Mouse (Mus musculus): ENCODE data around the gene Agmat.
"Not testable (repeated sequence)": the region's sequence is repeated elsewhere in the genome, so short reads cannot be mapped to it uniquely, and the experiment has no call there.

Gene Agmat

DNA sequence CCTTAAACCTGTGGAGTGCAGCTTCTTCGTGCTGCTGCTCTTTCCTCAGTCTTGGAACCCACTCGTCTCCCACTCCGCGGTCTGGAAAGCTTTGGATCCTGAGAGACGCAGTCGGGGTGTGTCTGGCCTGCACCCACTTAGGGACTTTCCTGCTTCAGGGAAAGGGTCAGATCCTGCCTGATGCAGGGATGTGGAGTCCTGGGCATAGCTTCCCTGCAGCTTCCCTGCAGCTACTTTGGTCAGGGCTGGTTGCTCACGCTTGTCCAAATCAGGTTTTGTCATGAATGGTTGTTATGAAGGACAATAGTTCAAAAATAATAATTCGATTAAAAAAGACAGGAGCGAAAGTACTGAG, 11.3 kb upstream of the Agmat start:
- no peak for DNase-seq (ENCODE audit: low spot score in 2 of 2)

DNA sequence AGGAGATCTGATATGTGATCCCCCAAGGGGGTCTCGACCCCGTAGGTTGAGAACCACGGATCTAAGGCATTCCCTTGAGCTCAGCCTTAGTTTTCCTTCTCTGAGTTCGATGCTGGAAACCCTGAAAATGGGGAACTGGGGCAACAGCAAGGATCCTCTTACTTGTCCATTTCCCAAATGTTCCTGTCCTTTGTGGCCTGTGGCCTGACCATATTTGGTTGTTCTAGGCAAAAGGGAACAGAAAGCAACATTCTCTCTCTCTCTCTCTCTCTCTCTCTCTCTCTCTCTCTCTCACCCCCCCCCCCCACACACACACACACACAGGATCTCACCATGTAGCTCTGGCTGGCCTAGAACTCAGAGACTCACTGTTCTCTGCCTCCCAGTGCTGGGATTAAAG, 9.6 kb upstream of the Agmat start:
- no peak for DNase-seq (ENCODE audit: low spot score in 2 of 2)

- no peak for DNase-seq (ENCODE audit: low spot score in 2 of 2)
Measured at GRCm38 (mm10) chr4:141738015-141738414, 8.5 kb upstream of the Agmat start.

GRCm38 (mm10) chr4:141741856-141742255, 4.6 kb upstream of the Agmat start:
- no peak for DNase-seq (ENCODE audit: low spot score in 2 of 2)

GRCm38 (mm10) chr4:141742381-141742780, 4.1 kb upstream of the Agmat start:
- DNase-seq (ENCODE audit: low spot score in 2 of 2), result no peak

- DNase-seq (ENCODE audit: low spot score in 2 of 2), result no peak
Measured at GRCm38 (mm10) chr4:141749557-141749956, 3.1 kb downstream of the Agmat start.

- DNase-seq (ENCODE audit: low spot score in 2 of 2), result no peak
Measured at GRCm38 (mm10) chr4:141750826-141751225, 4.4 kb downstream of the Agmat start.

DNA sequence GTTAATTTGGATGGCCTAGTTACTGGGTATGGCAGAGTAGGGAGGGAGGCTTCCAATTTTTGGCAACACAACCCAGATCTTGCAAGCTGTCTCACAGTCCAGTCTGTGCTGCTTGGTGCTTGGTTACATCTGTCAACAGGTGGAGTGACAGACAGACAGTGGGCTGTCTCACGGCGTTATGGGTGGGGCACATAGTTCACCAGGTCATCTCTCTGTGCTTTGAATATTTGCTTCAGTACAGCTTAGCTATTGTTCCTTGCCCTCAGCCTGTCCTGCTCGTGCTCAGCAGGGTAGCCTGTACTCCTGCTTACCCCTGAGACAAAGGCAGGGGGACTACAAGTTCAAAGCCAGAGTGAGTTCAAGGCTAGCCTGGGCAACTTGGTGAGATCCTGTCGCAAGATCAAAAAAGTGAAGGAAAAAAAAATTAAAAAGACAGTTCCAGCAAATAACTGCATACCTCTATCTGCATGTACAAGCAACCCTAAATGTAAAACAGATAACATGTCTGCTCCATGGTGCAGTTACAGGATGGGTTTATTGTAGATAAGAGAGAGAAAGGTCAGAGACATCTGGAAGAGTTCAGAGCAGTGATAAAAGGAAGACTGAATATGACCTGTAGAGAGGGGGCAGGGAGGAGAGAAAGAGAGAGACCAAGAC, 5.1 kb downstream of the Agmat start:
- DNase-seq (ENCODE audit: low spot score in 2 of 2), result peak; percentile 51 to 54

GRCm38 (mm10) chr4:141752076-141752421, 5.6 kb downstream of the Agmat start:
- peak; percentile 59 to 72 for DNase-seq (ENCODE audit: low spot score in 2 of 2)

DNA sequence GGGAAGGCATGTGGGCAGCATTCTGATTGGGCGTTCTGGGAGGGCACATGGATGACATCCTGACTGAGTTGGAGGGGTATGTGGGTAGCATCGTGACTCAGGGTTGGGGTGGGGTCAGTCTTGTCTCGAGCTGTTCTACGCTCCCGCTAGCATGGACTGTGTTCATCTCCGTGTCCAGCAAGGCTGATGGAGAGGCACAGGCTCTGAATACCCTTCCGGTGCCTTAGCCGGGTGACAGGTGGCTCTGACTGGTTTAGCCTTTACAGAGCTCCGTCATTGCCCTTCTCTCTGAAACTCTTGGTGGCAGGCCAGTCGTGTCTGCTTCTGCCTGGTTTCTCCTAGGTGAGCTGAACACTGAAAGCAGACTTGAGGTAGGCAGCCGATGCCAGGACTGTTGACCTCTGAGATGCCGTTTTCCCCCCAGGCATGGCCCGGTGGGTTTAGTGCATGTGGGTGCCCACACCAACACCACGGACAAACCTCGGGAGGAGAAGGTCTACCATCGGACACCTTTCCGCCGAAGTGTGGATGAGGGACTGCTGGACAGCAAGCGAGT, 9.0 kb downstream of the Agmat start:
- DNase-seq (ENCODE audit: low spot score in 2 of 2), result no peak

- DNase-seq (ENCODE audit: low spot score in 2 of 2), result no peak
Measured at GRCm38 (mm10) chr4:141757124-141757523, 10.7 kb downstream of the Agmat start.

DNA sequence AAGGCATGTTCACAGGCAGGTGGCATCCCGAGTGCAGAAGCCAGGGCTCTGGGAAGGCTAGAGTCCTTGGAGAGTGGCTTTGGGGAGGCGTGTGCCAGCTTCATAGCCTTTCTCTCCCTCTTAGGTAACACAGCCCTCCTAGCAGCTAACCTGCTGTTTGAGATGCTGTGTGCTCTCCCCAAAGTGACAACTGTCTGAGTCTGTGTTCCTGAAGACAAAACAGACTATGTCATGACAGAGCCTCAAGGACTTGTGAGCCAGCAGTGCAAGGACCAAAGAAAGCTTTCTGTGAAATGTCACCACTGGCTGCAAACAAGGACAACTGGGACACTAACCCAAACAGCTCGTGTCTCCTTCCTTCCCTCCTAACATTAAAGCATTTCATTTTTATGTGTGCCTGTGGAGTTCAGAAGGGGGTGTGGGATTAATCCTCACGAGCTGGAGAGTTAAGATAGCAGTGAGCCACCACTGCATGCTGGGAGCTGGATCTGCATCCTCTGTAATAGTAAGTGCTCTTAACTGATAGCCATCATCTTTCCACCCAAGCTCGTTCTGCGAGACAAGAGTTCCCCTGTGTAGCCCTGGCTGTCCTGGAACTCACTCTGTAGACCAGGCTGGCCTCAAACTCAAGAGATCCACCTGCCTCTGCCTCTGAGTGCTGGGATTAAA, 12.5 kb downstream of the Agmat start:
- DNase-seq (ENCODE audit: low spot score in 2 of 2), result no peak

GRCm38 (mm10) chr4:141760942-141761341, 14.5 kb downstream of the Agmat start:
- no peak for DNase-seq (ENCODE audit: low spot score in 2 of 2)

GRCm38 (mm10) chr4:141762102-141762598, 15.7 kb downstream of the Agmat start:
- no peak for DNase-seq (ENCODE audit: low spot score in 2 of 2)

GRCm38 (mm10) chr4:141763476-141763875, 17.0 kb downstream of the Agmat start:
- no peak for DNase-seq (ENCODE audit: low spot score in 2 of 2)

DNA sequence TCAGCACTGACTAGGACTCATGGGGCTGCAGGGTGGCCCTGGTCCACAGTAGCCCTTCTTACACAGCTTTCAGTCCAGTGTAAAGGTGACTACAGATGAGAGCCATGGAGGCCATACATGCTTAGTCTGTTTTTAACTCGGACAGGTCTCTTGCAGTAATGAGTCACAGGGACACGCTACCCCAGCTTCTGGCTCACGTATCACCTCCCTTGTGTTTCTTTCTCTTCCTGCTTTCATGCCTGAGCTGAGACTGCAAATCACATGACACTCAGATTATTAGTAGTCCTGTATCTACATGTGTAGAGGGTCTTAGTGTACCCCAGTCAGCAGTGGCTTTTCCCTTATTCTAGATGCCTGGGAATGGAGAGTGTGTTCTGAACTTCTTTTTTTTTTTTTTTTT, 18.5 kb downstream of the Agmat start:
- no peak for DNase-seq (ENCODE audit: low spot score in 2 of 2)

GRCm38 (mm10) chr4:141766316-141766667, 19.8 kb downstream of the Agmat start:
- peak in 1 of 2 experiments; percentile 39 for DNase-seq (ENCODE audit: low spot score in 2 of 2)

DNA sequence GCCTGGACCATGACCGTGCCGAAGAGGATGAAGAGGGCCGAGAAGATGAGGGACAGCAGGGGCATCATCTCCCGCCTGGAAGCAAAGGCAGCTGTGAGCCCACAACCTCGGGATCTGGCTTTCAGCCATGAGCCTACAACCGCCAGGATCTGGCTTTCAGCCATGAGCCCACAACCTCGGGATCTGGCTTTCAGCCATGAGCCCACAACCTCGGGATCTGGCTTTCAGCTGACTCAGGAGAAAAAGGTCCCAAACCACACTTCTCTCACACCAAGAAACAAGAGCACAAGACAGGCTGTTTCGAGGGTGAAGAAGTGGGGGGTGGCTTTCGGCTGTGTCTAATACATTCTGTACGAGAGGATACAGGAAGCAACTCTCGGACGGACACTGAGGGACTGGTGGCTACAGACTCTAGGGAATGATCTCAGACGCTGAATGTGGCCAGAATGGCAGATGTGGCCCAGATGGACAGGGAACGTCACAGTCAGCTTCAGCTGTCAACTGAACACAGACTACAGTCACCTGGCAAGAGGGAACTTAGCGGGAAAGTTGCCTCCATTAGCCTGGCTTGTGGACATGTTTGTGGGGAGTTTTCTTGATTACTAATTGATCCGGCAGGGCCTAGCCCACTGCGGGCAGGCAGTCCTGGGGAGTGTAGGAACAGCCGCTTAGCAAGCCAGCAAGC, 20.3 kb downstream of the Agmat start:
- DNase-seq (ENCODE audit: low spot score in 2 of 2), result no peak

DNA sequence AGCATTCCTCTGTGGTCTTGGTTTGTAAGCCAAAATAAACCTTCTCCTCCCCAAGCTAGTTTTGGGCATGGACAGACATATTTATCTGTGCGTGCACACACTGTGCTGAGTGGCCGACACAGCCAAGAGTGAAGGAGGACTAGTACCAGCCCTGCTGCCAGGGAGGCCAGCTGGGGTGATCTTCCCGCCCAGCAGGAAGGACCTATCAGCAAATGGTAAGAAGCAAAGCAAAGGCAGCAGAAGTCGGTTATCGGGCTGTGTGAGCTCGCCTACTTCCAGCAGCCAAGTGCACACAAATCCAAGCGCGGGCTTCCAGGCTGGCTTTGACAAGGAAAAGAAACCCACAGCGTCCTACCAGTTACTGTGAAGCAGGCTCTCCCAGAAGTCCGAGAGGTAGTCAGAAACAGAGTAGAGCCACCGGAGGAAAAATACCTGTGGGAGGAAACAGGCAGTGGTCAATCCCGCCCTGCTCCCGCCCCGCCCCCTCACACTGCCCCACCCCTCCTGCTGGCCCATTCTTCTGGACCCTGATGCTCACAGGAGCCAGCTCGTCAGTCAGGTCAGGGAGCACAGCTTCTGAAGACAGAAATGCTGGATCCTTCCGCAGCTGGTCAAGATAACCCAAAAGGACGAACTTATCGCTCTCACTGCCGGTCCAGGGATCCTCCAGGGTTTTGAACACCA, 21.0 kb downstream of the Agmat start:
- DNase-seq (ENCODE audit: low spot score in 2 of 2), result peak; percentile 54 to 59

GRCm38 (mm10) chr4:141769501-141770160, 23.2 kb downstream of the Agmat start:
- DNase-seq (ENCODE audit: low spot score in 2 of 2), result no peak

DNA sequence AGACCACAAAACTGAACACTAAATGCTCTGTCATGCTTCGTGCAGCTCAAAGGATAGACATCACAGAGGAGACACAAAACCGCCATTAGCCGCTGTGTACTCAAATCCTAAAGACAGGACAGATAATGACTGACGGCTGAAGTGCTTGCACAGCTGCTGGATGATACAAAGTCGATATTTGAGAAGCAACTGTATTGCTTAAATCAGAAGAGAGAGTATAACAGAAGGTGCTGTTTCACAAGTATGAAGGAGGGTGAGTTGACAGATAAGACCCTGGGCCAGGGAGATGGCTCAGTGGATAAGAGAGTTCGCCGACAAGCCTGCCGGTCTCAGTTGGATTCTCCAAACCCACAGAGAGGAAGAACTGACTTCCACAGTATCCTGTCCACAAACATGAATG, 25.4 kb downstream of the Agmat start:
- DNase-seq (ENCODE audit: low spot score in 2 of 2), result no peak

DNA sequence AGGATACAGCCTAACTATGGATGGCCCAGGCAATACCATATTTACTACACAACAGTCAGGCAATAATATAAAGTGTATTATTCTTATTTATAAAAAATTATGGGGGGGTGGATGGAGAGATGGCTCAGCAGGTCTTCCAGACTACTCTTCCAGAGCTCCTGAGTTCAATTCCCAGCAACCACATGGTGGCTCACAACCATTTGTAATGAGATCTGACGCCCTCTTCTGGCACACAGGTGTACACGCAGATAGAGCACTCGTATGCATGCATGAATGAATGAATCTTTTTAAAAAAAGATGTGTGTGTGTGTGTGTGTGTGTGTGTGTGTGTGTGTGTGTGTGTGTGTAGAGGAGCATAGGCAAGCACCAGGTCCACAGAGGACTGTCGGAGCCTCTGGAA, 26.5 kb downstream of the Agmat start:
- not testable (repeated sequence) for DNase-seq (ENCODE audit: low spot score in 2 of 2)
